Mouse (Mus musculus) stomach, adult 2 months (tissue): Measurements from ENCODE around the gene Gm5799. TPM values are rescaled to one million over a fixed set of nuclear protein-coding genes. Genes with fewer than 3 reads are reported as not detected.

ENCODE experiments used
- polyA plus RNA-seq: library from polyadenylated mRNA; depleted of rRNA; stranded (reverse); fragments of >200 nt; gene quantifications from 2 replicates; pipeline ENCODE4 v1.2.3, GENCODE M21; 2012; rRNA removed

Gm5799 gene
- not detected in 2 replicates for polyA plus RNA-seq

GRCm38 (mm10) chr14:43543276-43543675, at the start of gene Gm5799:
Gene Gm5799 (plus strand): TSS chr14:43543576.

GRCm38 (mm10) chr14:43579046-43579445, 35.7 kb downstream of the Gm5799 start, which contains the start of gene Gm17654:
Gene Gm17654 (minus strand): TSS chr14:43579146.

Other genes with a start within 250 kb of the Gm5799 start
- gene Gm8127, start 249.7 kb upstream of the Gm5799 start, polyA plus RNA-seq, result not detected in 2 replicates
- gene 1700001F09Rik, start 195.8 kb upstream of the Gm5799 start, polyA plus RNA-seq, result not detected in 2 replicates
- gene Gm8138, start 127.2 kb upstream of the Gm5799 start, polyA plus RNA-seq, result not detected in 2 replicates
- gene Gm17654, start 35.6 kb downstream of the Gm5799 start, polyA plus RNA-seq, result not detected in 2 replicates
- not detected in 2 replicates for gene Gm10375, start 64.4 kb downstream of the Gm5799 start, polyA plus RNA-seq
- not detected in 2 replicates for gene Gm8165, start 133.6 kb downstream of the Gm5799 start, polyA plus RNA-seq
- gene Gm7324, start 154.3 kb downstream of the Gm5799 start, polyA plus RNA-seq, result 0.14 TPM in 1 of 2 replicates, not detected in the other
- not detected in 2 replicates for gene Gm16506, start 183.9 kb downstream of the Gm5799 start, polyA plus RNA-seq
- not detected in 2 replicates for gene Gm6526, start 204.3 kb downstream of the Gm5799 start, polyA plus RNA-seq
- gene Gm8180, start 241.2 kb downstream of the Gm5799 start, polyA plus RNA-seq, result not detected in 2 replicates